Mouse (Mus musculus): ENCODE data around the gene Polr2c.
"Not testable (repeated sequence)": the region's sequence is repeated elsewhere in the genome, so short reads cannot be mapped to it uniquely, and the experiment has no call there.

The Polr2c gene

GRCm38 (mm10) chr8:94857346-94858173 is at the start of gene Polr2c:
Gene Polr2c, plus strand, starts transcription at chr8:94857450.
- in situ Hi-C loops (cut with MboI; ENCODE audit: low sequenced_read_pairs), result no loop called here

- in situ Hi-C loops (cut with MboI; ENCODE audit: low sequenced_read_pairs), result no loop called here
Observed at GRCm38 (mm10) chr8:94807506-94807905, 49.7 kb upstream of the Polr2c start.

GRCm38 (mm10) chr8:94808372-94808771 is 48.9 kb upstream of the Polr2c start:
- in situ Hi-C loops (cut with MboI; ENCODE audit: low sequenced_read_pairs), result no loop called here

GRCm38 (mm10) chr8:94810153-94810552 is 47.1 kb upstream of the Polr2c start, which contains the start of gene Ccl17:
Gene Ccl17, plus strand, starts transcription at chr8:94810453.
- in situ Hi-C loops (cut with MboI; ENCODE audit: low sequenced_read_pairs), result no loop called here

- in situ Hi-C loops (cut with MboI; ENCODE audit: low sequenced_read_pairs), result no loop called here
Observed at GRCm38 (mm10) chr8:94810855-94811254, 46.4 kb upstream of the Polr2c start.

- in situ Hi-C loops (cut with MboI; ENCODE audit: low sequenced_read_pairs), result no loop called here
Observed at GRCm38 (mm10) chr8:94811654-94812053, 45.6 kb upstream of the Polr2c start.

- in situ Hi-C loops (cut with MboI; ENCODE audit: low sequenced_read_pairs), result no loop called here
Observed at GRCm38 (mm10) chr8:94812645-94813098, 44.6 kb upstream of the Polr2c start.

- in situ Hi-C loops (cut with MboI; ENCODE audit: low sequenced_read_pairs), result no loop called here
Observed at GRCm38 (mm10) chr8:94814556-94814955, 42.7 kb upstream of the Polr2c start.

GRCm38 (mm10) chr8:94817933-94818332 is 39.3 kb upstream of the Polr2c start:
- in situ Hi-C loops (cut with MboI; ENCODE audit: low sequenced_read_pairs), result no loop called here

GRCm38 (mm10) chr8:94819671-94820179 is 37.5 kb upstream of the Polr2c start:
- in situ Hi-C loops (cut with MboI; ENCODE audit: low sequenced_read_pairs), result loop anchor here (10.0 kb wide), 1 partner anchor 115 kb away; no protein-coding TSS in a partner anchor

GRCm38 (mm10) chr8:94820553-94820952 is 36.7 kb upstream of the Polr2c start:
- in situ Hi-C loops (cut with MboI; ENCODE audit: low sequenced_read_pairs), result loop anchor here (10.0 kb wide), 1 partner anchor 116 kb away; no protein-coding TSS in a partner anchor

- in situ Hi-C loops (cut with MboI; ENCODE audit: low sequenced_read_pairs), result loop anchor here (10.0 kb wide), 1 partner anchor 117 kb away; no protein-coding TSS in a partner anchor
Observed at GRCm38 (mm10) chr8:94821381-94821780, 35.9 kb upstream of the Polr2c start.

- in situ Hi-C loops (cut with MboI; ENCODE audit: low sequenced_read_pairs), result loop anchor here (10.0 kb wide), 1 partner anchor 118 kb away; no protein-coding TSS in a partner anchor
Observed at GRCm38 (mm10) chr8:94822637-94823560, 34.4 kb upstream of the Polr2c start.

- in situ Hi-C loops (cut with MboI; ENCODE audit: low sequenced_read_pairs), result loop anchor here (10.0 kb wide), 1 partner anchor 120 kb away; no protein-coding TSS in a partner anchor
Observed at GRCm38 (mm10) chr8:94825170-94825569, 32.1 kb upstream of the Polr2c start.

GRCm38 (mm10) chr8:94826210-94826609 is 31.0 kb upstream of the Polr2c start:
- in situ Hi-C loops (cut with MboI; ENCODE audit: low sequenced_read_pairs), result loop anchor here (10.0 kb wide), 1 partner anchor 121 kb away; no protein-coding TSS in a partner anchor

- in situ Hi-C loops (cut with MboI; ENCODE audit: low sequenced_read_pairs), result loop anchor here (10.0 kb wide), 1 partner anchor 123 kb away; no protein-coding TSS in a partner anchor
Observed at GRCm38 (mm10) chr8:94828284-94828683, 29.0 kb upstream of the Polr2c start.

- in situ Hi-C loops (cut with MboI; ENCODE audit: low sequenced_read_pairs), result not testable (repeated sequence)
Observed at GRCm38 (mm10) chr8:94833901-94834405, 23.3 kb upstream of the Polr2c start.

GRCm38 (mm10) chr8:94835751-94836150 is 21.5 kb upstream of the Polr2c start:
- in situ Hi-C loops (cut with MboI; ENCODE audit: low sequenced_read_pairs), result not testable (repeated sequence)

GRCm38 (mm10) chr8:94836456-94837240 is 20.6 kb upstream of the Polr2c start:
- in situ Hi-C loops (cut with MboI; ENCODE audit: low sequenced_read_pairs), result no loop called here

Measured in CH12F3 (cell line).